Mouse (Mus musculus) monocyte, adult 2 months (primary cell): Measurements from ENCODE around the gene Fndc3b.

Source experiments
- DNase-seq, 2 experiments: peaks; one replicate each; pipeline ENCODE4 v3.0.0; 2022; ENCODE audit warnings: low spot score in 2 of 2, low read depth in 1 of 2

The Fndc3b gene

DNA sequence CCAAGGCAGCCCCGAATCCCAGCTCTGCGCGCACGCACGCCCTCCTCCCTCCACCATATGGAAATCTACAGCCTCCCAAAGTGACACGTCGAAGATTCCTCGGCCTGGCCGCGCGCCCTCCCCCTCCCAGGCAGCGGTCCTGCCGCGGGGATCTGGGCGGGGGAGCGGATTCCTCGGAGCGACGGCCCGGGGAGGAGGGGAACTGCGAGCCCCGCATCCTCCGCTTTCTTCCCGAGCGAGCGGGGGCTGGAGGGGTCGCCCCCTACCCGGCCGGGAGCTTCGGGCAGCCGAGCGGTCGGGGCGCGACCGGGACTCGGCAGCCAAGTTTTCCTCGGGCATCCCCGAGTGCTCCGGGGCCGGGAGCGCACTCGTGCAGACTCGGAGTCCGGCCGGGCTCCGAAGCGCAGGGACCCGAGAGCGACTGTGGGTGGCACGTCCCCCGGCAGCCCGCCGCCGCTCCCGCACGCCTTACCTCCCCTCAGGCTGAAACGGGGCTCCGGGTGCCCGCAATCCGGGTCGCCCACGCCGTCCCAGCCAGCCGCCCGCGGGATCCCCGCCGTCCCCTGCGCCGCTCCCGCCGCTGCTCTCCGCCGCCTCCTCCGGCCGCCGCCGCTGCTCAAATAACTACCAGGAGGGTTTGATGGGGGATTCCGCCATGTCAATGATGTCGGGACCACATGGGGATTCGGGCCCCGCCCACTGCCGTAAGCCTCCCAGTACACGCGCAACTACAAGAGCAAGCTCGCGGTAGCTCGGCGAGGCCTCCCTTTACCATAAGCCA lies at the start of gene Fndc3b:
TSS of gene Fndc3b (minus strand) at position 660 of the 781 bp plus-strand sequence.
- DNase-seq = peak; percentile 76 to 86

DNA sequence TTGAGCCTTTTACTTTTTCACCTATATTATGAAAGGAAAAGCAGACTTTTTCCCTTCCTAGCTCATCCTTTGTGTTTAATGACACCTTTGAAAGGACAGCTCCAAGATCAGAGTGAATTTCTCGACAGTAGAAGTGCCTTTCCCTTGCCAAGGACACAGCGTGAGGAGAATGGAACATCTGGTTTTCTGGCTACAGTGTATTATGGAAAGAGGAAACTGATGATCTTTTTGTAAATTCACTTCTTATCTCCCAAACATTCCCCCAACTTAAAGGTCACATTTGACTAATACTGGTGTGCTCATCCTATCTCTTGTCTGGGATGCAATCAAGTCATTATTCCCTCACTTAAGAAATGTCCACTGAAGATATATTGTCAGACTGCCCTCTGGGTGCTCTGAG lies 49.2 kb upstream of the Fndc3b start:
- no peak for DNase-seq

DNA sequence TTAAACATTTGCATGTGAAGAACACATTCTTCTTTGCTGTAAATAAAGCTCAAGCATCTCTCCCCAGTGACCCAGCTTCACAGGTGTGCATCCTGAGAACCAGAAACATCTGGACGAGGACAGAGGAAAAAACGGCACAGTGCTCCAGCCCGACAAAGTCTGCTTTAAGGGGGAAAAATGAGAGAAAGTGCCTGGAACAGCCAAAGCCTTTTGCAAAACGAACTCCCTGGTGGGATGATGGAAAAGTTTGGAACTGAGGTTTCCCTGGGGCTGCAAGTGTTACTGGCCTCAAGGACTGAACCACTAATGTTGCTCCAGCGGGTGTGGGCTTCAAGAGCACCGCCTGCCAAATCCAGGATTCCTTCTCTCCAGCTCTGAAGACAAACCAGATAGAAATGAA lies 47.9 kb upstream of the Fndc3b start:
- no peak for DNase-seq

DNA sequence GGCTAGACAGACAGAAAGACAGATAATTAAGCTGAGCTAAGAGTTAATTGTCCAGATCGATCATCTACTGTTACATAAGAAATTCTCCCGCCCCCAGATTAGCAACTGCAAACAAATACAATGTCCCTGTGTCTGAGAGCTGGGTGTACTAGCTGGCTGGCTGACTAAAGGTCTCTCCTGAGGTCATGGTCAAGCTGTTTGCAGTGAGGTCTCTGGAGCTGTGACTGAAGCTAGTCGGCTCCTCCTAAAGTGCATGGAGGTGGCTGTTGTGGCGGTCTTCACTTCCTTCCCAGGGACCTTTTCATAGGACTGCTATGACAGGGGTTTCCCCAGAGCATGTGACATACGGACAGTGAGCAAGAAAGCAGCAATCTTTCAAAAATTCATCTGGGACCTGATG lies 40.5 kb upstream of the Fndc3b start:
- DNase-seq = no peak

DNA sequence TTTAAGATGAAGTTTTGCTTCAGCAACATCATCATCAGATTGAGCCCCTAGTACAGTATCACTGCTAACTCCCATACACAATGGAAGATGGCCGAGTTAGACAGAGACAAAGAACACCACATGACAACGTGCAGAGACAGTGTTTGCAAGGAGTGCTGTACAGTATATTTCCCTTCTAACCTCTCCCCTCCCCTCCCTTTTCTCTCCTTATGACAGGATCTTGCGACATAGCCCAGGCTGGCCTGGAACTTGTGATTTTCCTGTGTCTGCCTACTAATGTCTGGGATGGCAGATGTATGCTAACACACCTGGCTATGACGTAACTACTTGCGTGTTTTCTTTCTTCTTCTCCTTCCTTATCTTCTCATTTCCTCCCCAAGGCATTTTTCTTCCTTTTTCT lies 40.0 kb upstream of the Fndc3b start:
- DNase-seq = no peak

DNA sequence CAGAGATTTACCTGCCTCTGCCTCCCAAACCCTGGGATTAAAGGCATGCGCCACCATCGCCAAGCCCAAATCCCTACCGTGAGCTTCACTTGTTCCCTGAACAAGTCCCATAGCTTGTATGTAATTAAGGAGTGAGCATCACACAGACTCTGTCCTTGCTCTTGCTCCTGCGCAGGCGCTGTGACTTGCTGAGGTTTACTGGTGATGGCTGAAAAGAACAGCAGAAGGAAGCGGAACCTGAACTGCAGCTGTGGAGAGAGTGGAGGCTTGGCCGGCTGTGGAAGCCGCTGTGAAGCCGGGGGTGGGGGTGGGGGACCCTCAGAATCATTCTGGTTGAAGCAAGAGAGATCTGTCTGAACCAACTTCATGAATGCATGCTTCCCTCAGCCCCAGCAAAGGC lies 34.5 kb upstream of the Fndc3b start:
- DNase-seq = no peak

DNA sequence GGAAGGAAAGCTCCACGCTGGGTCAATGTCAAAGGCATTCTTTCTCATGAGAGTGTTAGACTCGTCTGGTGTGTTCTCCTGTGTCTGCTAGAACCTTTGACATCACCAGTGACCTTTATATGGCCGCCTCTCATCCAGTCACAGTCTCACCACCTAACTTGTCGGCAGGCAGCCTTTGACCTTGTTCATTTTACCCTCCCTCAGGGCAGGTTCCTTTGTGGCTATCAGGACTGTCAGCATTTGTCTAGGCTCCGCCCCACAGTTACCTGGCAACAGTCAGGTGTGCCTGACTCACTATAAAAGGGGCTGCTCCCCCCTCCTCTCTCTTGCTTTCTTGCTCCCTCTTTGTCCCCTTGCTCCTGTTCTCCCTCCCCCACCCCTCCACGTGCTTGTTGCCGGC lies 33.6 kb upstream of the Fndc3b start:
- no peak for DNase-seq

DNA sequence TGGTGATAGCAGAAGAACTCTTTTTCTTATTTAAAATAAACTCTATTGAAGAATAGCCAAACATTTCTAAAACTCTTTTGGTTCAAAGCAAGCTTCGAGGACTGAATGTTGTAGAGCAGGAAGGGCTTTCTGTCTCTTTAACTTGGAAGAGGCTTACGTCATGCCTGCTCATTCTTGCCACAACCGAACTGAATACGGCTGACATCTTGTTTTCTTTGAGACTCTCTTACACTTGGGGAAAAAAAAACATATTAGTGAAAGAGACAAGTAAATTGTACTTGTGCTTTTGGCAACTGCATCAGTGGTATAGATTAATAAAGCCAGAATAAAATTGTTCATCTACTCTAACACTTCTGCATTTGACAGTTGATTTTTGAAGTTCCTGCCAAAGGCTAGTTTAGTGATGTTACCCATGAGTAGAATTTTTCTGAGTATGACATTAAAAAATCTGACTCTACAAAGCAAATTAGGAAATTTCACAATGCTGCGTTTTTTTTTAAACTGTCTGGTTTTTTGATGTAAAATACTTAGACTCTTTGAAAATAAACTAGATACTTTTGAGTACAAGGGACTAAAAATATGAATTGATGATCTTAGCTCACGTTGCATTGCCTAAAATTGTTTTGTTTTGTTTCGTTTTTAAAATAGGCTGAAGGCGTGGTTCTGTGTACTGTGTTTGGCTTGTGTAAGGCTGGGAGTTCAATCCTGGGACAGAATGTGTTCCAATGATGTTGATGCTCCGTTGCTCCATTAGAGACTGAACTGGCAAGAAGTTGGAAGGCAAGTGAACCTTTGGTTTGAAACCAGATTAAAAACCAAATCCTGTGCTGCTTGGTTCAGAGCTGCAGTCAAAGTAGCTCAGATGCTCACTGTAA lies 32.4 kb upstream of the Fndc3b start:
- no peak for DNase-seq

DNA sequence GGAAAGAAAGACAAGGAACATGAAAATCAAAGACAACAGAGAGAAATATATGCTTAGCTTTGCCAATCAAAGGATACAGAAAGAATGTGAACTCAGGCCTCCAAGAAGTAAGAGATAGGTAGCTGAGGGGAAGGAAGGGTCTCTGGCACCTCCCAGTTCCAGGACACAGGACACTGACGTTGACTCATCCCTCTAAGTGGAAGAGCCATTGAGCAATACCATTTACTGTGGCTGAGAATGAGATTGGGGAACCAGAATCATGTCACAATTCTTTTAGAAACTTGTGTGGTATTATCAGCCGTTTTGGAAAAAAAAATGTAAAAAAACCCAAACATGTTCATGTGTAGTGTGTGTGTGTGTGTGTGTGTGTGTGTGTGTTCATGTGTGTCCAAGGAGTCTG lies 31.0 kb upstream of the Fndc3b start:
- peak in 1 of 2 experiments; percentile 18 for DNase-seq

DNA sequence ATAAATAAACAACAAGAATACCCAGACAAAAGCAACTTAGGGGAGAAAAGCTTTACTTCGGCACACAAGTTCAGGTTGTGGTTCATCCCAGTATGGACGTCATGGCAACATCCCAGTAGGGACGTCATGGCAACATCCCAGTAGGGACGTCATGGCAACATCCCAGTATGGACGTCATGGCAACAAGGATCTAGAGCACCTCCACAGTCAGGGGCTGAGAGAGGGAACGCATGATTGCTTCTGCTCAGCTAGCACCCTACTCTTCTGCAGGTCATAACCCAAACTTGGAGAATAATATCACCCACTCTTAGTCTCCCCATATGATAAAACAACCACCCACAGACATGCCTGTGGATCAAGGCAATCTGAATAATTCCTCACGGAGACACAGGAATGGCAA lies 29.0 kb upstream of the Fndc3b start:
- no peak for DNase-seq

DNA sequence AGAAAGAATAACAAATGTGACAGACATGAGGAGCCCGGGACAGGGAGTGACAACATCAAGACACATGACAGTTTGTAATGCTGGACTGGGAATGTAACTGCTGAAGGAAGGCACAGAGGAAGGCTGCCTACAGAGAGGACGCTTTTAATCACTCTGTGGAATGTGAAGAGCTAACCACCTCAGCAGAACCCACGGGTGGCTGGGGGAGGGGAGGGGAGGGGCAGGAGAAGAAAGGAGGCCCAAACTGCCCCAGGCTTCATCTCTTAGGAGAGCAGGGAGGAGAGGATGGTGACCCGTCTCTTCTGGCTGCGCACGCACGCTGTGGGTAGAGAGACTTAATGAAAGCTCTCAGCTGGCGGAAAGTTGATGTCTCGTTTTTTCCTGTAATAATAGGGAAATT lies 25.1 kb upstream of the Fndc3b start:
- no peak for DNase-seq

DNA sequence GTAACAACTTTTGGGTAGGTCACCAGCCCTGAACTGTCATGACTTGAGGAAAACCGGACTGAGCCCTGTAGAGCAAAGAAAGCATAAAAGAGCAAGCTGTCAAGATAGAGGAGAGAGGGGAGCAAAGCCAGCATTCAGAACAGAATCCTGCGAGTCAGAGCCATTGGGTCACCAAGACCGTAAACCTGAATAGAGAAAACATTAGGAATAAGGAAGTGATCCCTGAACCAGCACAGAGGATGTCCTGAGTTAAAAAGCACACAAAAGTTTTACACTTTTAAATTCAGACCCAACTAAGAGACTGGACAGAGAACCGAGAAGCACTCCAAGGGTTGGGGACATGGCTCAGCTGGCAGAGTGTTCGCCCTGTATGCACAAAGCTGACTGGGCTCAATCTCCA lies 24.0 kb upstream of the Fndc3b start:
- no peak for DNase-seq

DNA sequence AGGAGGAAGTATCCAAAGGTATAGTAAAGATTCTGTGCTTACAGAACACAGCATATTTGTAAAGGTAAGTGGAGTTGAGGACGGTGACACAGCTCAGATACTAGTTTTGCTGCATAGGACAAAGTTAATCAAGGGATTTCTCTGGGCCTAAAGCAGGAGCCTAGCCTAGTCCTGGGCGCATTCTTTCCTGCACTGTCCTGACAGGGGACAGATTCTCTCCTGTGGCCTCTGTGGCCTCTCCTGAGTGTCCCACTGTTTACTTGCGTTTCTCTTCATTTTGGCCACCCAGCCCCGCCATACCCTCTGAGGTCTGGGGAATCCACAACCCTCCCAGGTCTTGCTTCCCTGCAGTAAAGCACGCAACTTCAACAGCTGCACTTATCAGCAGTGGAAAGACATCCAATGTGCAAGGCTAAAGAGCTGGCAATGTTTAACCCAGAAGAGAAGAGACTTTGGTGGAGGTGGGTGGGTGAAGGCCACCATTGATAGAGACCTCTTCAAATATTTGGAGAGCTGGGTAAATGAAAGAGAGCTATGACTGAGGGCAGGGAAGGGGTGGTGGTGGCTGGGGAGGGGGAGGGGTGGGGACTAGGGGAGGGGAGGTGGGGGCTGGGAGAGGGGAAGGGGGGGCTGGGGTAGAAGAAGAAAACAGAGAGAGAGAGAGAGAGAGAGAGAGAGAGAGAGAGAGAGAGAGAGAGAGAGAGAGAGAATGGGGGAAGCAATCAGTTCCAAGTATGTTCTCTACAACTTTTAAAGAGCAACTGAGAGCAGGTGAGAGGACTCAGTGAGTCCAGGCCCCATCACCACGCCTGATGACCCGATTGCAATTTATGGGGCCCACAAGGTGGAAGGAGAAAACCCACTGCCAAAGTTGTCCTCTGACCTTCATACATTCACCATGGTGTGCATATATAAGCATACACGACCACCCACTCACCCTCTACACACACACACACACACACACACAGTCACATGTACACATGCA lies 18.0 kb upstream of the Fndc3b start:
- DNase-seq = no peak

DNA sequence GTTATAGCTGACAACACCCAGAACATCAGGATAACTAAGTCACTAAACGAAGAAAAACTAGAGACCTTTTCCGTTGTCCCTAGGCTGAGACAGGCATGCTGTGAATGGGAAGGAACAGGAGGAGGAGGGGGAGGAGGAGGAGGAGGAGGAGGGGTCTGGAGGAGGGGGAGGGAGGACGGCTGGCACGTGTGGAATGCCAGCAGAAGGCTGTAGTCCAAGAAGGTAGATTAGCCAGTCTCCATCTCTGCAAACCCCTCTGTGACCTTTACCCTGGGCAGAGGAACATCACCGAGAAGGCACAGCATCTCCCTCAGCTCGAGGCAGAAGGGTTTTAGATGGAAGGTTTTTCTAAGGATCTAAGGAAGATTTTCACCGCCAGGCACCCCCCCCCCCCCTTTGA lies 17.1 kb upstream of the Fndc3b start:
- DNase-seq = no peak

DNA sequence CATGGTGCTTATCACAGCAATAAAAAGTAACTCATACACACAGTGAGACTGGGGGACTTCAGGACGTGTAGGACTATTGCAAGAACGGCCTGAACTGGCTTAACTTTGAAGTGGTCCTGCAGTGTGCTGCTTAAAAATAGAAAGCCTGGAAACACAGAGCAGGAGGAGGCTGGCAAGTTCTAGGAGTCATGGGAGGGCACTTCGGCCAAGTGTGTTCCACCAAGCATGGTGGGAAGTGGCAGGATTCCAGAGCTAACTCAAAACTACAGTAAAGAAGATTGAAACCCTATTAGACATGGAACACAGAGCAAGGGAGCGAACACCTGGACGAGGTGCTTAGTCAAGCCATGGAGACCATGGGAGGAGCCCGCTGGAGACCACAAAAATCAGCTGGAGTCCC lies 14.6 kb upstream of the Fndc3b start:
- DNase-seq = no peak

DNA sequence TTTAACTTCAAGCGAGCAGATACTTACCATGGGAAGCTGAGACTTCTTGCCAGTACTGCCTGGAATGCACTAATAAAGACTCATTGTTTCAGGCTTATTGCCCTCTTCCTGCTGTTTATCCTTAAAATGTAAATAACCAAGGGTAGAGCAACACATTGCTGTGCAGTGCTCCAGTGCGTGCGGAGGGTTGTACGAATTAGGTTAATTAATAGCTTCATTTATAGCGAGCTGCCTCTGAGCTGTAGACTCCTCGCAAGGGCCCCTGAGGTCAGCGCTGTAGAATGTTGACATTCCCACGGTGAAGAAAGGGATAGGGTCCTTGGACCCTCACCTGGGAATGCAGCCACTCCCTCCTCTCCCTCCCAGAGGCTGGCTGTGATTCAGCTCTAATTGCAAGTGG lies 13.1 kb upstream of the Fndc3b start:
- no peak for DNase-seq

DNA sequence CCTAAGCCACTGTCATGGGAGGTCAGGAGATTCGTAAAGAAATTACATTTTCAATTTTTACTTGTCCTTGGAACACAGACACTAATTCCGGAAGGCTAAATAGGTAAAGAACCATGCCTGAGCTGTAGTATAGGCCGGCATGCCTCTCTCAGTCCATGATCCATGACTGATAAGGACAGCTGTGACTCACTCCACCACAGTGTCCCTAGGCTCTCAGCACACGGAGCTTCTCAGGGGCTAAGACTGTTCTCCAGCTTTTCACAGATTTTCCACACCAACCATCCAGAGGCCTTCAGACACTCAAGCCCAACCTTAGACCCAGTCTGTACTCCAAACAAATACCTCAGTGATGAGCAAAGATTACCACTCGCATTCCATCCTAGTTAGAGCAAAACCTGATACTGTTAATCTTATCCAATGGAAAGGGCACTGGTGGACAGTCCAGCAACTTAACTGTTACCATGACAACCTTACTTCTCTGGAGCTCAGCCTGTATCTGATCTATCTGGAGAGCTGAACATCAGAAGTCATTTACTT lies 7.8 kb upstream of the Fndc3b start:
- no peak for DNase-seq

DNA sequence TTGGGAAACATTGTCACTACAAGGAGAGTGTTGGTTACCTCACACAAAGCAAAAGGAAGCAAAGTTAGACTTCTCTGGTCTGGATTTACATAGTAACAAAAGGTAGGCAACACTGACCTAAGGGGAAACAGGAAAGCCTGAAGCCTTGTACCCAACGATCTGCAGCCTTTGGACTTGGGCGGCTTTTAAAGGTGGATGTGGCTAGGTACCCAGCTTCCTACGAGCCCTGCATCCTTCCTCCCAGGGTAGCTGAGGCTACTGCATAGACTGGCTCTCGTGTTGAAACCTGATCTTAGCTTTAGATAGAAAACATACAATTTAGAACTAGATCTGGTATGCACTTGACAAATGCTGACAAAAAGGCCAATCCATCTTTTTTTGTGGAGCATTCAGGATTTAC lies 2.9 kb upstream of the Fndc3b start:
- DNase-seq = no peak

DNA sequence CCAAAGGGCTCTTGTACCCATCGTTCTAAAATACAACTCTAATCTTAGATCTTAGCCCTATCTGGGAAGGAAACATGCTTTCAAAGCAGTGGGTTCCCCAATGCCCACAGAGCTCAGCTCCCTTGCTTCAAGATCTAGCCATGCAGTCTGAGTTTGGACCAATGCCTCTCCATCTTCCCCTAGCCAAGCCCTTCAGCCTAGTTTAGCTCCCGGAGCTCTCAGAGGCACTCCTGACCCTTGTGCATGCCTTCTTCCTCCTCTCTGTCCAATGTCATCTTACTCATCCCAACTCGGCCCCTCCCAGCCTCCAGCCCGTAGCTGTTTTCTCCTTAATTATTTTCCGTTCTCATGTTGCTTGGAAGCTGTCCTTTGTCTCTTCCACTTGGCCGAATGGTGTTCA lies 1.3 kb upstream of the Fndc3b start:
- no peak for DNase-seq

DNA sequence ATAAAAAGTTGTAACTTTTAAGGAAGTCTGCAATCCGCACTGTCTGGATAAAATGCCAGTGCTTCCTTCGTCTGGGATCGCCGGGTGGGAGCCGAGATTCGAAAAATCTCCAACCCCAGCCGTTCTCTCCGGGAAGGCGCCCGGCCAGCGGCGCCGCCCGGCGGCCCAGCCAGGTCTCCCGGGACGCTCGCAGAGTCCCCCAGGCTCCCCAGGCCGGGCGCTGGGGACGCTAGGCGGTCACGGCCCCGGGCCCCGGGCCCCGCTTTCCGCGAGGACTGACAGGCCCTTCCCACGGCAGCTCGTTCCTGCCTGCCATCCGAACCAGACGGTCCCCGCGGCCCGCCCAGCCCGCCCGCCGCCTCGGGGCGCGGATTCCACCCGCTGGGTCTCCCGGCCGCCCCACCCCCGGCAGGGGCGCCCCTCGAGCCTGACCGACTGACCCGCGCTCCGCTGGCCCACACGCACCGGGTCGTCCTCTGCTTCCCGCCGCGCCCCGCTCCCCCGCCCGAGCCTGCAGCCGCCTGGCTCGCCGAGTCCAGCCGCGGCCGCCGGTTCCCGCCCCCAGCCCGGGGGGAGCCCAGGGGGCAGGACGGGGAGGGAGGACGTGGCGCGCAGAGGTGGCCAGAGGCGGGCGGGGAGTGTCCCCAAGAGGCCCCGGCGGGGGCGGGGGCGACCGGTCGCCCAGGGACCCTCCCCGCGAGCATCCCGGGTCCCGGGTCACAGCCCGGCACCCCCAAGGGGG lies 1.0 kb downstream of the Fndc3b start:
- DNase-seq = peak in 1 of 2 experiments; percentile 51
